Mouse (Mus musculus): ENCODE data around the gene Sugct.

Sugct gene

DNA sequence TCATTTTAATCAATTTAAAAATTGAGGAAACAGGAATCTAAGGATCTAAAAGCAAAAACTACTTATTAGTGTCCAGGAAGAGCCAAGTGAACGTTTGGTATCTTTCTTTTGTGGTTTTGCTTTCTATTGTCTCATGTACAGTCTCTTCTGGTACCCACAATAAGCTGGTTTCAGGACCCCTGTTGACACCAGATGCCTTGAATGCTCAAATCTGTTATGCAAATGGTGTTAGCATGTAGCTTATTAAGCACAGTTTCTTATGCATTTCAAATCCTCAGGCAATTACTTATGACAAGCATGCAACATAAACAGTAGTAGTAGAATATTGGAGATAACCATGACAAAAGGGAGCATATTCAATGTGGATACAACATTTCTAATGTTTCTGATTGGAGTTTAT lies 407.0 kb downstream of the Sugct start:
- DNase-seq: no peak

DNA sequence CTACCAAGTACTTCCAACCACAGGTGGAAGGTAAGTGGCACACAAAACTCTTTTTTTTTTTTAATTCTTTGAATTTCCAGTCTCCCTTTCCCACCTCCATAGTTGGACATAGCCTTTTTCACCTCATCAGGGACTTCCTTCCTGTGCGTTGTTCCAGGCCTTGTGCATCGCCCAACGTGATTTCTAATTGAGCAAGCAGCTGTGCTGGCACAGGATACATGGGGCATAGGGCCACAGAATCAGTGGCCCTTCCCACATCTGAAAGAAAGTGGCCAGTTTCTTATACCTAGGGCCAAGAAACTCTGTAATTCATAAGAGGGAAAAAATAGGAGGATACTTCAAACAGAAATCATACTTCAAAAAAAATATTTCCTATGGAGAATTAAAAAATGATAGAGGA lies 449.4 kb downstream of the Sugct start:
- DNase-seq: no peak

- DNase-seq: no peak
Measured at GRCm38 (mm10) chr13:17216524-17216923, 478.8 kb downstream of the Sugct start.

GRCm38 (mm10) chr13:17212681-17213080 lies 482.7 kb downstream of the Sugct start:
- no peak for DNase-seq

DNA sequence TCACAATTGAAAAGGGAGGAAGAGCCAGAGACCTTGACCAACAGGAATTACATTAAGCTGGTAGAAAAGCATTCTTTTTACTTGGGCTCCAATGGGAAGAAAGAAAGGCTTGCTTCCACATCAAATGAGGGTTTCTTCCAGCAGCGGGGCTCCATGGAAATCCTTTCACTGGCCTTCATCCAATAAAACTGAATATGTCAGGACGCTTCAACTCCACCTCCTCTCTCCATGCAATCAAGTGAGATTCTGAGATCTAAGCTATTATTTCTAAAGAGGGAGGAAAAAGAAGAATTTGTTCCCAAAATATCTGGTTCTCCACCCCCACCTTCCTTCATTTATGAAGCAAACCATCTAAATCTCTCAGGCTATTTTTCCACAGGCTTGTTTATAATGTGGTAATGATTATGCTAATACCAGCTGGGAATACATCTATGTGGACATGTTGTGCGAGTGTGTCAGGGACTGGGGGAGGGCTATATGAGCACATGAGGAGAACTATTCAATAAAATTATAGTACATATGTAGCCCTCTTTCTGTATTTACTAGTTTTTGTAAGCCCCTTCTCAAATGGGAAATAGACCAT lies 505.1 kb downstream of the Sugct start:
- no peak for DNase-seq

- no peak for DNase-seq
Measured at GRCm38 (mm10) chr13:17185253-17185652, 510.1 kb downstream of the Sugct start.

DNA sequence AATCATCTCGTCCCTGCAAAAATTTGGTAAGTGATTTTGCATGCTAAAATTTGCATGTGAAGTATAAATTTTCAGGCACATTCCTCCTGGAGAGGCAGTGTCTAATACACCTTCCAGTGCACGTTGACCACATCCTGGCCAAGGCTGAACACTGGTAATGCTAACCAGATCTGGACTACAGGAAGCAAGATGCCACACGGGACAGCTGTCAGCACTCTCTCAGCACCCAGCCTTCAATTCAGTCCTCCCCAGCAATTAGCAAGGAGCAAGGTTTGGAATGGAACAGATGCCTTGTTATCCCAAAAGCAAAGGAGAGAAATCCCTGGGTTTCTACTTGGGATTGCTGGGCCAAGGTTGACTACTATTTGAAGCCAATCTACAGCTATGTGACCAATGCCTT lies 529.4 kb downstream of the Sugct start:
- DNase-seq: no peak

GRCm38 (mm10) chr13:17164721-17165120 lies 530.6 kb downstream of the Sugct start:
- no peak for DNase-seq

GRCm38 (mm10) chr13:17146441-17146992 lies 548.8 kb downstream of the Sugct start:
- DNase-seq: no peak

- no peak for DNase-seq
Measured at GRCm38 (mm10) chr13:17116073-17116472, 579.3 kb downstream of the Sugct start.

GRCm38 (mm10) chr13:17102372-17102771 lies 593.0 kb downstream of the Sugct start:
- no peak for DNase-seq

- no peak for DNase-seq
Measured at GRCm38 (mm10) chr13:17086547-17086946, 608.8 kb downstream of the Sugct start.

GRCm38 (mm10) chr13:17086146-17086545 lies 609.2 kb downstream of the Sugct start:
- no peak for DNase-seq

DNA sequence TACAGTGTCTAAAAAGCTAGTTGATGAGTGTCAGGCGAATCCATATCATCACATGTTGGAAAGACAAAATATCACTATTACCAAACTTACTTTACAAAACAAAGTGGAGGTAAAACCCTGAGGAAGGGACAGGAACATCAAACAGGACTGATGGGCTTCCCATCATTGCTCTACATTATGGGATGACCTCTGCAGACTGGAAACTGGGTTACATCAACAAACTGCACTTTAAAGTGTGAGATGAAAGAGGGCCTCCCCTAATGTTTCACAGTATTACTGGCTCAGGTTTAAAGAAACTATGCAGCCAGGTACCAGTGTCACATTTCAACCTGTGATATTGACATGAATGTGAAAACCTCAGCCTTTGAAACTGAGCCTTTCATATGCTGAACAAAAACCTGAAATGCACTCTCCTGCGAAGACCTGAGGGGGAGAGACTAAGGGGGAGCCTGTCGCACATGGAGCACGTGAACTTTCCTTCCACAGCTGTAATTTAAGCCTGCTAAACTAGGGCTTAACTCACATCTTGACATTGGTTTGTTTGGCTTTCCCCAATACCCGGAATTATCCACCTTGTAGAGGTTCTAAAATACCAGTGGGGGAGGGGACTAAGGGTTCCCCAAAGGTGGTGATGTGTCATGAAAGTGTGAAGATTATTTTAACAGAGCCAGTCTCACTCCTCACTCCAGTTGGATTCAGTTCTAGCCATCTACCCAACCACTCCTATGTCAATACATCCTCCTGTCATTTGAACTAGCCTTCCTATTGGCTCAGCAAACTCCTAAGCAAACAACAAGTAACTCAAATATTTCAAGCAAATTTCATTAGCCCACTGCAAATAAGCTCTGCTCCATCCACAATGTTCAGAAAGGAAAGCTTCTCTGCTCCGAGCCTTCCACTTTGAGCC lies 610.2 kb downstream of the Sugct start:
- DNase-seq: no peak

DNA sequence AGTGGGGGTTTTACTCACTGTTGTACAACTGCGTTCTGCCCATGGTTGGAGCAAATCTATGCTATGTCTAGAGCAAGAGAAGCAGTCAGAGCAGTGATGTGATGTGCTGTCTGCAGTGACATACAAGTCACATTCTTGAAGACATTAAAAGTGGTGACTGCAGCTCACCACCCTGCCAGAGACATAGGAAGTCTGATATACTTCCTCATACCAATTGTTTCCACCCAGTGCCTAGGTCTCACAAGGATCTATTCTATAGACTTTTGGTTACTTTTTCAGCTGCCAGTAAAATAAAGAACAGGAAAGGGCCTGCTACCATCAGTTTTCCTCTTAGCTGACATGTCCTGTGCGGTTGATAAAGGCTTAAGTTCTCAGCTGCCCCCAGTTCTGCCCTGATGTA lies 613.7 kb downstream of the Sugct start:
- no peak for DNase-seq

GRCm38 (mm10) chr13:17065552-17065951 lies 629.8 kb downstream of the Sugct start:
- DNase-seq: no peak

GRCm38 (mm10) chr13:17056650-17057049 lies 638.7 kb downstream of the Sugct start:
- DNase-seq: no peak

DNA sequence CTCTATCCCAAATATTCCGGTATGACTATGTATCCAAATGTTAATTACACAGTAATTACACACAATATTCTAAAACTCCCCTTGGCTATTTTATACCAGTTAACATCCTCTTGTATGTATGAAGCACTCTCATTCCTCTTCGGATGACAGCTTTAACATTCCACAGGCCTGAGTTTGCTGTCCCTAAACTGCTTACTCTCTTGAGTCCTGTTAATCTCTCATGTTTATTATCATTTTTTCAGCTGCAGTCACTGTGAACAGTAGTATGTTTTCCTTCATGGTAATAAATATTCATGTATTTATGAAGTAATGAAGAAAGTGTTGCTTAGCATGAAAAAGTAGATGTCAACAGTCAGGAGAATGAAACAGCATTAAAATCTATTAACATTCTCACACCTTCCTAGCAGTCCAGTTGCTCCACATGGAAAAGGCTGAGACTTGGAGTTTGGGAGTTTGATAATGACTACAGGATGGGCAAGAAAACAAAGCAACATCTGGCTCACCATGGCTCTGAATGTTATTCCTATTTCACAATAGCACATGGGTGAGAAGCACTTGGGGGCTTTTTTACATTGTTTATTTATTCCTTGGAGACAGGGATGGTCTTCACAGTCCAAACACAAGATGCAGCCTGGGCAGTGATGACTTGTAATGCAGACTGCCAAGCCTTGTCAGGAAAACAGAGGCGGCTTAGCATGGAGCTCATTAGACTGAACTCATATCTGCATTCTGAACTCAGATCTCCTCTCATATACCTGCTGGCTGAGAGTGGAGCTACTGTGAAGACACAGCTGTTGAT lies 651.7 kb downstream of the Sugct start:
- DNase-seq: no peak

- no peak for DNase-seq
Measured at GRCm38 (mm10) chr13:17042332-17042731, 653.0 kb downstream of the Sugct start.

DNA sequence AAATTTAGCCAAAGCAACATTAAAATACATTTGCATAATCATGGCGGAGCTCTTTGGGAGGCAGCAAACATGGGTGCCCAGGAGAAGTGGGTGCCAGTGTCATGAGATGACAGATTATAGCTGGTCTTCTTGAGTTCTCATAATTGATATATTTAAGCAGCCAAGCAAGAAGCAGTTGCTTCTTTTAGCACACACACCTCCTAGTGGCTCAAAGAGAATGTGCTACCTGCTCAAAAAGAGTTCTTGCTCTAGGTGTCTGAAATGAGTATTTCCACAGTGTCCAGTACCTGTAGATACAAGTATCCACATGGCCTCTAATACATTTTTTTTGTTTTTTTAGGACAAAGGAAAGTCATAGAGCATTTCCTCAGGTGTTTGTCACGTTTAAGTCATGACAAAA lies 655.6 kb downstream of the Sugct start:
- DNase-seq: no peak

DNA sequence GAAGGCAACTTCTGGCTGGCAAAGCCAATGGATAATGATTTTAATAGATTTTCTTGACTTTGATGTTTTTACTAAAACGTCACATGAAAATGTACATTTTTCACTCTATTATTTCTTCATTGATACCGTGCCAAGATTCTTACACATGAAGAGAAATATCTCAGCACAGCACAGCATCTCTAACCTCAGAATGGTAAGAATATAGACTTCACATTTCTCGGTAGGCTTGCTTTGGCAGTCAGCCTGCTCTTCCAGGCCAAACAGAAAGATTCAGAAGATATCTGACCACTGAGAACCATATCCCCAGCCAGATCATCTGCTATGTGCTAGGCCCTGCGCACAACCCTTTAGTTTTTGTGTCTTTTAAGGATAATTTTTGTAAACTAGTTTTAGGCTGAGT lies 657.0 kb downstream of the Sugct start:
- DNase-seq: no peak

DNA sequence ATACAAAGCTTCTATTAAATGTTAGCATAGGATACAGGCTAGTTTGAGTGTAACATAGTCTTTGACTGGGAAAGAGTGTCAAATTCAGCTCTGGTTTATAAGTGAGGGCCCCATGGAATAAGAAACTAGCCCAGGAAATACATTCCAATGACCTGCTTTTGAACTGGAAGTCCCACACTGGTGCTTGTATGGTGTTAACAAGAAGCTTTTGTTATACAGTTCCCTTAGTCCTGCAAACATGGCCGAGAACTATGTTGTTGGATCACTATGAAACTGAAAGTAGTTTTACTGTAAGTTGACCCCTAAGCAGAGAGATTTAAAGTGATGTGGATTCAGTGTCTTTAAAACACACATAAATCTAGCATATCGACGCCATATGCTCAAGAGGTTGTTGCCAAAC lies 657.5 kb downstream of the Sugct start:
- no peak for DNase-seq

DNA sequence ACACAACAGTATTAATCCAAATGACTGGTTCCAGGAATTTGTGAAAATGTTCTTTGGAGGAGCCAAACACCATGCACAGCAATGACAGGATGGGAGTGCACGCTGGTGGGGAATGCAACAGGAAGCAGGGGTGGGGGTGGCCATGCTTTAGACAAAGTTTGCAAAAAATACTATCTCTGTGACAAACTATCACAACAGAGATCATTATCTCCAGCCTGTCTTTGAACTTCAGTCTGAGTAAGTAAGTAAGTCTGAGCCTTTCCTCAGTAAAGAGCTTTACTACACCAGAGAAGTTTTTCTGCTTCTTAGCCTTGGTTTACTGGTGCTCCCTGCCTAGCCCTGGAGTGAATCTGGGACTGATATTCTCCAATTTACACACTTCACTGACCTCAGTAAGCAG lies 664.6 kb downstream of the Sugct start:
- no peak for DNase-seq
